In the genomic region with DNA sequence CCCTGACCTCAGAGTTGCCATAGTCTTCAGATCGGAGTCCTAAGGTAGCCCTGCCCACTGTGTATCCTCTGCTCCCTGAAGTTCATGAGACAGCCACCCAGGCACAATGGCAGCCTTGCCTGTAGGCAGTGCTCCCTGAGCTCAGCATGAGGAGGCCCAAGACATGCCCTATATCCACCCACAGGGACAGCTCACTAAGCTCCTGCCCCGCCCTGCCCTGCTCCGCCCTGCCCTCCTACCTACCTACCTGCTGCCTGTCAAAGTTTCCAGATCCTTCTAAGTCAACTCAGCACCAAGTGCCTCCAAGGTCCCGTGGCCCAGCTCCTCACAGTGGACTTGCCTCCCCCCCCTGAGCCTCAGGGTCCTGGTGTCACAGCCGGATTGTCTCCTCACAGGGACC, we compare ENCODE assay signal across 26 mouse cellular contexts.
"Had no signal": no experiment of that assay in that cellular context is flagged by ENCODE, and none has a peak within 500 bp of the region (broad histone marks: within the 10 kb centered on the region; RNA-seq: fewer than 3 reads in every experiment).

No protein-coding gene starts in this region.

- H3K4me1 ChIP-seq: kidney, embryonic 15.5 days; megakaryocyte, embryonic 14.5 days; neural tube, embryonic 15.5 days had no signal

- H3K27ac ChIP-seq: kidney, embryonic 15.5 days; left cerebral cortex, adult 2 months; limb, embryonic 15.5 days; liver, embryonic 14.5 days; midbrain, embryonic 10.5 days; midbrain, embryonic 13.5 days; neural tube, embryonic 12.5 days; neural tube, embryonic 15.5 days; stomach, embryonic 15.5 days had no signal

- H3K27me3 ChIP-seq: kidney, embryonic 15.5 days; megakaryocyte, embryonic 14.5 days; midbrain, embryonic 13.5 days; neural tube, embryonic 12.5 days; neural tube, embryonic 15.5 days; stomach, embryonic 15.5 days had no signal

- H3K9me3 ChIP-seq: kidney, embryonic 15.5 days; limb, embryonic 15.5 days; midbrain, embryonic 10.5 days; midbrain, embryonic 13.5 days; neural tube, embryonic 12.5 days; stomach, embryonic 15.5 days had no signal

- H3K4me3 ChIP-seq: kidney, embryonic 15.5 days; left cerebral cortex, adult 2 months; limb, embryonic 15.5 days; megakaryocyte, embryonic 14.5 days; midbrain, embryonic 10.5 days; midbrain, embryonic 13.5 days; neural tube, embryonic 12.5 days; neural tube, embryonic 15.5 days; stomach, embryonic 15.5 days had no signal

- DNase-seq: kidney, adult 11 months; kidney, adult 8-10 months; kidney, postnatal 10 days; kidney, postnatal 36 days; layer of hippocampus, postnatal 36 days; liver, postnatal 0 days; lung, embryonic 14.5 days; right cerebral cortex, adult 18-20 months; right cerebral cortex, postnatal 14 days; right cerebral cortex, postnatal 4 days; spleen, adult 18-20 months; thymus, adult 2 months; thymus, postnatal 14 days; thymus, postnatal 4 days had no signal

- H3K4me2 ChIP-seq: kidney, embryonic 15.5 days; limb, embryonic 15.5 days; liver, embryonic 11.5 days; lung, embryonic 14.5 days; midbrain, embryonic 13.5 days; neural tube, embryonic 12.5 days; neural tube, embryonic 15.5 days; stomach, embryonic 15.5 days had no signal

- H3K36me3 ChIP-seq: kidney, embryonic 15.5 days; limb, embryonic 15.5 days; midbrain, embryonic 10.5 days; midbrain, embryonic 13.5 days; neural tube, embryonic 12.5 days; neural tube, embryonic 15.5 days; stomach, embryonic 15.5 days had no signal

- ATAC-seq: liver, postnatal 0 days; lung, postnatal 0 days; midbrain, embryonic 13.5 days had no signal

- H3K9ac ChIP-seq: kidney, embryonic 15.5 days; limb, embryonic 15.5 days; liver, embryonic 14.5 days; liver, postnatal 0 days; lung, embryonic 14.5 days; midbrain, embryonic 13.5 days; neural tube, embryonic 12.5 days; neural tube, embryonic 15.5 days; stomach, embryonic 15.5 days had no signal
